Mouse (Mus musculus) frontal cortex, postnatal 14 days (tissue): ENCODE measurements at regions not wholly inside any gene's neighbourhood (a gene's known extent, or its start where the extent isn't known, plus 50 kb on each side); places are given as distances from the start of the nearest gene placed in this dataset.

ENCODE experiments used
- DNase-seq, 2 experiments: peaks; one replicate each; pipeline ENCODE4 v3.0.0; 2022; ENCODE audit warnings: low spot score in 2 of 2

DNA sequence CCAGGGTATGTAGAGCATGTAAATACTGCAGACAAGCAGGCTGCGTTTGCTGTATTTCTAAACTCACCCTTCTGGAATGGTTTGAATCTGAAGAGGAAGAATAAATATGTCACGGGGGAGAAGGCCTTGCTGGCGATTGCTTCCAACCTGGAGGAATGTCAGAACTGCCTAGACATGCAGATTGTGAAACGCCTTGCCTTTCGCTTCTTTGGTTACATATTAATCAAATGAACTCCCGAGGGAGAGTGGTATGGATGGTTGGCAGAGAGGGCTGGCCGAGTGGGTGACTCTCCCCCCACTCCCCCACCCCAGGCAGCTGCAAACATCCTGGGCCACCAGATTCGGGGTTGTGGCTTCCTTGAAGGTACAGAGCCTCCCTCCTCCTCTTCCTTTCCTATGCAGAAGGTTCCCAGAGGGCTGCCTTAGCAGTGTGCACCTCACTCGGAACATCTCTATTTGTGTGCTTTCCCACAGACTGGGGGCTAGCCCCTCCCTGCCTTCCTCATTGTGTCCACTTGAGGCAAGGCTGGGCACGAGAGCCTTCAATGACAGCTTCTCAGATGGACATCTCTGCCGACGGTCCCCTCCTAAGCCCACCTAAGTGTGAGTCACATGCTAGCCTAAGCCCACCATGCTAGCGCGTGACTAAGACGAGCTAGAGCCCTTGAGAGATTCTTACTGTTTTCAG is 93.3 kb downstream of the Zfp281 start:
- no peak for DNase-seq

DNA sequence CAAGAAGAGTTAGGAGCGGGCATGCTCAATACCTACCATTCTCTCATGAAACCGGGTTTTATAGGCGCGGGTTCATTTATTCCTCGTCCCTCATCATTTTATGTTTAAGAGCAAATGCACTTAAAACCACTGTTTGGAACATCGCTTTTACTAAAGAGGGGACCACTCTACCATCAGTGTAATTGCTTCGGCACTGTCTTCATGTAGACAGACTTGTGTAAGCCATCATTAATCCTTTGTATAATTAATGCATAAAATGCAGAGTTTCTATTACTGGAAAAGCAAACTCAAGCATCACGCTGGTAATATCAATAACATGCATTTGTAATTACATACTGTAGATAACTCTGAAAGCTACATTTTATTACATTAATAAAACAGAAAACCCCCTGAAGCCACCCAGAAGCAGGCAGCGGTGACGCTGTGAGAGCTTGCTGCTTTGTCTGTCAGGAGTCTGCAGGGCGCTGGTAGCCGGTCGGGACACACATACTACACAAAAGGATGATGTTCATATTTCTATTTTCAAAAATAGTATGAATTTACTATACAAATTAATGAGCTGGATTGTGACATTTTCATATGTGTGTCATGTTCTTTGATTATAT is 99.2 kb downstream of the Zfp281 start:
- no peak for DNase-seq

DNA sequence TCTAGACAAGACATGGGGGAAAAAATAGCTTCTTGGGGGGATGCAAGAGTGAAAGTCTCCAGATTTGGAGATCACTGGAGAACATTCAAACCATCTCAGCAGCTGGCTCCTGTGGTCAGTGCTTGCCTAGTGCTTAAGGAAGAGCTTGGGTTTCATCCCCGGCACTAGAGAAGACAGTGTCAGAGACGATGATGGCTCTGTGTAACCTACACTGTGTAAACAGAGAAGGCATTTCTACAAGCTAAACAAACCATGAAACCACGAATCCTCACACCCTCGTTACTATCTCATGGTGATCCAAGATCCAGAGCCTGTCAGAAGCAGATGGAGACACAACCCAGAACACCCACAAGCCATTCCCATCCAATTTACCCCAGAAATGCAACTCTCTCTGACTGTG is 100.5 kb downstream of the Zfp281 start:
- DNase-seq = no peak

DNA sequence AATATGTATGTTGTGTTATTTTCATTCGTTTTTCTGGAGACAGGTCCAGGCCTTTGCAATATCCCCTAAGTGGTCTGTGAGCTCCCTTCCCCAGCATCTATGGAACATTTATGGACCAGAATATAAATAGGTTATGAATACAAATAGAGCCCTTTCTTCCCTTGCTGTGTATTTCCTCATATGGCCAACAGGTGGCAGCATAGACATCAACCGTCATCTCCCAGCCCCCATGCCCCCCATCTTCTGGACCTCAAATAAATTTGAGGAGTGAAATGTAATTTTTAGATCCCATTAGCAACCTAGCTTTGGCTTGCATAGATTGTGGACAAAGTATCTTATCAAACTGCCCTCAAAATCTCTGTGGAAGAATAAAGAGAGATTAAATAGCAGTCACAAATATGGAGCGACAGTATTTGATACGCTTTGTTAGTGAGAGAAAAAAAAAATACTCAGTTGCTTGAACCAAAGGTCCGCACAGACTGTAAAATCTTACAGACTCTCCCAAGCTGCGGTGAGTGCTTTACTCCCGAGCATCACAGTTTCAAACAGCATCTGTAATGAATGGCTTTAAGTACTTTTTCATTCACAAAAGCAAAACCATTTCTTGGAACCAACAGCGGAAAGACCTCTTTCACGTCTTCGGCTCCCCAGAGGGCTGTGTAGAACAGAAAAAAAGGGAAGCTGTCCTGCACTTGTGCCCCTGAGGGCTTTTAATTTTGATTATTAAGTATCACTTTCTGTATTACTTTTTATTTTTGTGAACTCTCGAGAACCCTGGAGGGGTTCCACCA is 101.6 kb downstream of the Zfp281 start:
- DNase-seq = no peak

DNA sequence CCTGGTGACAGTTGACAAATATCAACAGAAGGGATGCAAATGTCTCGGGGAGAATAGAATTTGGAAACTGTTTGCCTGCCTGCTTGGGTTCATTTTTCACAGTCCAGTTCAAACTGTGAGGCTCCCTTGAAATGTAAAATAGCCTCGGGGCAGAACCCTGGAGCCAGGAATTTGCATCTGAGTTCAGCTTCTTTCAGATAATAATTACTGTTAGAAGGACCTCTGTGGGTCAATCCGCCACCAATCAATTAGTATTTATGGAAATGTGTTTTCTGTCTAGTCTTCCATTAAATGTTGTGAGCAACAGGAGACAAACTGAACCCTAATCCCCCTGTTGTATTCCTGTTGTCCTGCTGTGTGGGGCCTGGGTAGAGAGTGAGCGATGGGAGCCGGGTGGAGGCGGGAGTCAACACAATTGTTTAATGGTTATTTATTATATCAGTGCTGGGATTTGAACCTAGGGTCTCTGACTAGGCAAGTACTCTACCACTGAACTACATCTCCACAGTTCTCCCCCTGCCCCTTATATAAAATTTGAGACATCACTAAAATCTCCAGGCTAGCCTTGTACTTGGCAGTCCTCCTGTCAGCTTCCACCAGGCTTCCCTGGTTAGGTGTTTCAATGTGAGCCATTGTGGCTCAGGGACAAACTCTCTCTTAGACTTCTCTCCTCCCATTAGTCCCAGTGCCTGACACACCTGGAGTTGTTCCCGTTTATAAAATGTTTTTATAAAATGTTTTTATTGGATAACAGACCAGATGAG is 103.3 kb downstream of the Zfp281 start:
- DNase-seq = no peak

DNA sequence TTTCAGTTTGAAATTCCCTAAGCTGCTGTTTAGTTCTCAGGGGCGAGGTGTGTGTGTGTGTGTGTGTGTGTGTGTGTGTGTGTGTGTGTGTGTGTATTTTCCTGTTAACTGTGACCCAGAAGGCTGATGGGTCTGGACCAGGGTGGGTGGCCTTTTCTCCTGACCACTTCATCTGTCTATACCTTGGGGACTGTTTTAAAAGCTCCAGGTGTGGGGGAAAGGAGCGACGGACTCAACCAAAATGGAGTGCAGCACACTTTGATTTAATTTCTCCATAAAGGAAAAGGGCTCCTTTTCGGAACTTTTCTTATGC is 103.9 kb downstream of the Zfp281 start:
- no peak for DNase-seq

DNA sequence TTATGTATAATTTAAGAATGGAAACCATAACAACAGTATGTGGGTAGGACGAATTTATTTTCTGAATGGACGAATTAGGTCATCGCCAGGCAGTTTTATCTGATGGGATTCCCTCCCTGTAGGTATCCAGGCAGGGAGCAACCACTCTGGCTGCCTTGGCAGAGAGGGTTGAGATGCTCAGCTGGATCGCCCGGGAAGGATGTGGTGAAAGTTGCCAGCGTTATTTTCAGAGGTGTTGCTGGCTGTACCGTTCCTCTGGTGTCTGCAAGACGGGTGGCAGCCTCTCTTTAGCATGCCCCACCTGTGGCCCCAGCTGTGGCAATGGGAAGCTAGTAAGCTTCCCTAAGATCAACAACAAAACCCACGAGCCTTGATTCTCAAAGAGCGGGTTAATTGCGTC is 105.9 kb downstream of the Zfp281 start:
- DNase-seq = peak in 1 of 2 experiments; percentile 40

DNA sequence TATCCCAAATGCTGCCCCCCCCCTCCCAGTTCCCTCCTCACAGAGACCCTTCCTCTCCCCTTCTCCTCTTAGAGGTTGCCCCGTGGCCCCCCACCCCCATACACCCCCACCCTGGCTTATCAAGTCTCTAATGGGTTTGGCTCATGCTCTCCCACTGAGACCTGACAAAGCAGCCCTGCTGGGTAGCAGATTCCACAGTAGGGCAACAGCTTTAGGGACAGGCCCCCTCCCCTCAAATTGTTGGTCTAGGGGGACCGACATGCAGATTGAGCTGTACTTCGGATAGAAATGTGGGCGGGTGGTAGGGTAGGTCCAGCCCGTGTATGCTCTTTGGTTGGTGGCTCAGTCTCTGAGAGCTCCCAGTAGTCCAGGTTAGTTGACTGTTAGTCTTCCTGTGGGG is 113.3 kb downstream of the Zfp281 start:
- no peak for DNase-seq

DNA sequence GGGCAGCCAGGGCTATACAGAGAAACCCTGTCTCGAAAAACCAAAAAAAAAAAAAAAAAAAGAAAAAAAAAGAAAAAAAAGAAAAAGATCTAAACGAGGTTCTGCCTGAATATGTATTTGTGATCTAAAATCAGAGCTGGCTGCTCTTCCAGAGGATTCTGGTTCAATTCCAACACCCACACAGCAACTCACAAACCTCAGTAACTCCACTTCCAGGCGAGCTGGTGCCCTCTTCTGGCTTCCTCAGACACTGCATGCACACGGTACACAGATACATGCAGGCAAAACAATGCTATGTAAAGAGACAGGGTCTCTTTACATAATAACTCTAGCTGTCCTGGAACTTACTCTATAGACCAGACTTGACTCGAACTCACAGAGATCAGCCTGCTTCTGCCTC is 114.8 kb downstream of the Zfp281 start:
- peak; percentile 70 to 77 for DNase-seq

DNA sequence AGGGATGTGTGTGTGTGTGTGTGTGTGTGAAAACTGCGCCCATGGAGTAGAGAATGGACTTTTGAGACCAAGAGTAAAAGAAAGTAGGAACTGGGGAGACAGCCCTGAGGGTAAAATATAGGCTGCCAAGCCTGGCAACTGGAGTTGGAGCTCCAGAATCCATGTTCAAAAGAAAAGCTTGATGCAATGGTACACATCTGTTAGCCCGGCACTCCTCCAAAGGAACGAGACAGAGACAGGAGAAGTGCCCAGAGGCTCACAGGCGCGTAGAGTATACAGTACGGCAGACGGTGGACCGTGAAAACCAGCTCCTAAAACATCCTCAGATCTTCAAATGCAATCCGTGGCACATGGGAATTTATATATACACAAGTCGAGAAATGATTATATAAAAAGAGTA is 116.4 kb downstream of the Zfp281 start:
- no peak for DNase-seq

DNA sequence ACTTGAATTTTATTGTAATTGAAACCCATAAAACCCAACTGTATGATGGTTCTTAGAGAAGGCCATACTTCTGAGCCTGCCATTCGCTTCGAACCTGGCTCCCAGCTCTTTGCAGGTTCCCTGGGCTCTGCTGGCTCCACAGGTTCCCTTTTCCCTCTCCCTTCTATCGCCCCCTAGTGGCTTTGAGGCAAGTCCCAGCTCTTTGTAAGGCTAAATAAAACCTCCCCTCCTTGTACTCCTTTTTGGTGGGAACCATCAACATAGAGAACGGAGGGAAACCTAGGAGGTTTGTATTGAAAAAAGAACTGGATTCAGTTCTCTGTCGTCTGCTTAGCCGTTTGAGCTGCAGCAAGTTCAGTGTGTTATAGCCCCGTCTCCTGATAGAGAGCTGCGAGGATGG is 124.5 kb downstream of the Zfp281 start:
- no peak for DNase-seq

DNA sequence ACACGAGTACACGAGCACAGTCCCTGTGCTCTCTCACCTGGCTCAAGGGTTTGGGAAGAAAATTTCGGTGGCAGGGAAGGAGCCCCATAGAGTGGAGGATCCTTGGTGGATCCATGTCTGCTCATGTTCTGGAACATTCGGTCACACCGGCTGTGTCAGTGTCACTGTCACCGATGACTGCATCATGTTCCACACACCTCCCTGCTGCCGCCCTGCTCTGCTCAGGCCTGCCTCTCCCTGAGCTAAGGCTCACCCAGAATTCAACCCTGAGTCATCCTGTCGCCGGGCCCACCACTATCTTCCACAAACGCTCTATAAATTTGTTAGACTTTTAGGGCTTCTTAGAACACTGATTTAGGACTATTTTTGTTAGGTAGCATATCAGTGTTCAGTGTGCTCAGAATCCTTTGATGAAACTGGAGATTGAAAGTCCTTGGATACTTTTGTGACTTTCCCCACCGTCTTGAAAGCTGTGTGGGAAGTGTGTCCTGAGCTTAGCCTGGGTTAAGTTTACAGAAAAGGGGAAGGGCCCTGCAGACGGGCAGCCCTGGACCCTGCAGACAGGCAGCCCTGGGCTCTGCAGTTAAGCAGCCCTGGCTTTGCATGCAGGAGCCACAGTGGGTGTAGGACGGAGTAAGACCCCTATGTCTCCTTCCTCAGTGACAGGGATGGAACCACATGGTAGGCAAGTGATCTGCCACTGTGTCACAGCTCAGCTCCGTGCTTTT is 126.9 kb downstream of the Zfp281 start:
- DNase-seq = no peak

DNA sequence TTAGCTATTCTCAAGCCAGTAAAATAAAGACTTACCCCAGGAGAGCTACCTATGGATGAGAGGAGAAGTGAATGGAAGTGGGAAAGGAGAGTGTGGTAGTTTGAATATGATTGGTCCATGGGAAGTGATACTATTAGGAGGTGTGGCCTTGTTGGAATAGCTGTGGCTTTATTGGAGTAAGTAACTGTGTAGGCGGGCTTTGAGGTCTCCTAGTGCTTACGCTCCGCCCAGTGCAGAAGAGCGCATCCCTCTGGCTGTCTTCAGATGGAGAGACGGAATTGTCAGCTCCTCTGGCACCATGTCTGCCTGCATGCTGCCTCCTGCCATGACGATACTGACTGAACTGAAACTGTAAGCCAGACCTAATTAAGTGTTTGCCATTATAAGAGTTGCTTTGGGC is 129.6 kb downstream of the Zfp281 start:
- no peak for DNase-seq

DNA sequence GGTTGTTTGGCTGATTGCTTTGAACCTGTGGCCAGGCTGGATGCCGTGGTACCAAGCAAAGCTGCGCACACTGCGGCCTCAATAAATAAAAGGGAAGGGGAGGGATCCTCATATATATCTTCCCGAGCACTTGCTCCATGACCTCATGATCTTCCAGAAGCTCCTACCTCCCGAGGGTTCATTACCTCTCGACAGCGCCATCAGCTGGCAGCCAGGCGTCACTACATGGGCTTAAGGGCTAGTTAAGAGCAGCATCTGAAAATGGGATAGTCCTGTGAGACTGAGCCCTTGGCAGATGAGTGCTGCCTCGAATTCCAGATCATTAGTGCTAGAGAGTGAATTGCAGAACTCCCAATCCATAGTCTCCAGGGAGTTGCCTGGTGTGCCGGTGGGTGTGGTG is 134.0 kb downstream of the Zfp281 start:
- no peak for DNase-seq

DNA sequence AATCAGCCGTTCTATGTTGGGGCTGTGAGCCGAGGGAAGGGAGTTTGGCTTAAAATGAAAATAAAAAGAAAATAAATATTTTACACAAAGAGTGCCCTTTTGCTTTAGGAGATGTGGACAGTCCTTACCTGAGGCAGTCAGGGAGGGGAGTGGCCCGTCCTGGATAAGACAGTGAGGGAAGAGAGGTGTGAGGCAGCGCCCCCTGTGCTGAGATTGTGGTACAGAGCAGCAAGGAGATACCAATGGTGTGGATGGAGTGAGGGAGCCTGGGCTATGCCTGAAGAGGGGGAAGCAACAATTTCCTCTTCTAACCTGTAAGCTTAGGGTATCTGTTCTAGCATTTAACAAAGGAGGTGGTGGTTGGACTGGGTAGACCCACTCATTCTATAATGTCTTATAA is 134.5 kb downstream of the Zfp281 start:
- no peak for DNase-seq

DNA sequence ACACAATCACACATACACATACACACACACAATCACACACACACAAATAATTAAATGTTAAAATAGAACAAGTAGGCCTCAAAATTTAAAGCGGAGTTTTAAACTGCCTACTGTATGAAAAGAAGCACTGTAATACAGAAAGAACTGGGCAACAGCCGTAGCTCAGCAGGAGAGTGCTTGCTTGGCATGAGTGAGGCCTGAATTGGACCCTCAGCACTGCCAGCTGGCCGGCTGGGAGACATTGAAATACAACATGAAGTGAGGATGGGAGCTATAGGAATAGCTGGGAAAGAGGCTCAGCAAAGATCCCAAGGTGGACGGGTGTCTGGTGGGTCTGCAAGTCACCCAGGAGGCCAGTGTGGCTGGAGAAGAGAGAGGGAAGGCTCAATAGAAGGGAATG is 136.8 kb downstream of the Zfp281 start:
- no peak for DNase-seq

DNA sequence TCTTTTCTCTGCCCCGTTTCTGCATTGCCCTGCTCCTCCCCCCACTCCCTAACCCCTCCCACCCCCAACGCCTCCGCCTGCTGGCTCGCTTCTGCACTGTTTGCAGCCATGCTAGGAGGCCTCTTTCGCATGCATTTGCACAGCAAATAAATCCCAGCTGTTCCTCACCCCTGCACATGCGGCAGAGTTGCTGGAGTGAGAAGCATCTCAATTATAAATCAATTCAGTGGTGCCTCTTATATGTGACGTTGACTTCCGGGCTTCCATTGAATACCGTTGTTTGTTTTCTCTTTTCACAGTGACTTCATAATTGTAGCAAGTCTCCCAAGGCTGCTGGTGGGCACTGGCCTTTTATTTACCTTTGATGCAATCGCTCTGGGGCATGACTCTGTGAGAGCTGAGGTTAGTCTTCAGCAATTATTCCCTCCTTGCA is 144.3 kb downstream of the Zfp281 start:
- DNase-seq = no peak

DNA sequence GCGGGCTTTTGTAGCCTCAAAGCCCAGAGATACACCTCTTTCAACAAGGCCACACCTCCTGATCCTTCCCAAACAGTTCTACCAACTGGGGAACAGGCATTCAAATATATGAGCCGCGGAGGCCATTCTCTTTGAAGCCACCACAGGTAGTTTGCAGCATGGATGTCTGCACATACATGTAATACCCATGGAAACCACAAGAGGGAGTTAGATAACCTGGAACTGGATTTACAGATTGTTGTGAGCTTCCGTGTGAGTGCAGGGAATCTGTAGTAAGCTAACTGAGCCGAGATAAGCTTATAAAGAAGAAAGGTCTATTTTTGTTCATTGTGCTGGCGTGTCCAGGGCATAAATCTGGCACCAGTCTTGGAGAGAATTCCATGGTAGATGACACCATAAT is 149.0 kb downstream of the Zfp281 start:
- no peak for DNase-seq

DNA sequence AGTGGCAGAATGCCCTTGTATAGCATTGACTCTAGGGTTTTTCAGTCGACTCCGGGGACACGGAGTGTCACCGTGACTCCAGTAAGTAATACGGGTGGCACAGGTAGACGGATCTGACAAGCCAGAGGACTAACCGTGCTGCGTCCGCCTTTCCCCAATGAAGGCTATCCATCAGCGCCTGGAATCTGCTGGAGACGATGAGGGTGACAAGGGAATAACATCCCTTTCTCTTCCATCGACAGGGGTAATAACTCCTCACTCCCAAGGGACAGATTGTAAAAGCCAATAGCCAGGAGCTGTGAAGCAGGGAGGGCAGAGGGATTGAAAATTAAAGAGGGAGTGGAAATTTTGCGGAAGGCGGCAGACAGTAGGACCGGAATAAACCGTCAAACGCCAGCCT is 151.5 kb downstream of the Zfp281 start:
- DNase-seq = no peak

DNA sequence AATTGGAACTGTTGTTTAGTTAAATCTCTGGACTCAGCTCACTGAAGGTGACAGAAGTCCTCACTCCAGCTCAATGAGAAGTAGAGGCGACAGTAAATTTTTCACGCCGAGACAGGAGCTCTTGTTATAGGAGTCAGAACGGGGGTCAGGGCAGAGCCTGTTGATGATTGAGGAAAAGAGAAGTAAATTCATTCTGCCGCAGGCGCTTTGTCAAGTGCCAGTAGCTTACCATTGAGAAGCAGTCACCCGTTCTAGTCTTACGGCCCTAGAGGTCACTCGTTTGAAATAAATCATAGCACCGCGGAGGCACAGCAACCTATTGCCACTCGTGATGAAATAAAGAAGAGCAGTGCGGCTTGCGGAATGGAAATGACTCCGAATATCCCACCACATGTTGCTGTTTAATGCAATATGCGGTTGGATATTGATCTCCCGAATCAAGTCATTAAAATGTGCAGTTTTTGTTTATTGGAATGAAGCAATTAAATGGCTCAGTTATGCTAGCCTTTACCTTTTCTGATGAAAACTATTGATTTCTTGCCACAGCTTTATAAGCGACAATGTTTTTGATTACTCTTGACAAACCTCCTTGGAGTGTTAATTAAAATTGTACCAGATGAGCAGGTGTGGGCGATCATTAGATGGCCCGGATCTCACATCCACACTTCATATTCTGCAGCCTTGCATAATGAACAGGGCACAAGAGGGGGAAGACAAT is 152.7 kb downstream of the Zfp281 start:
- no peak for DNase-seq

DNA sequence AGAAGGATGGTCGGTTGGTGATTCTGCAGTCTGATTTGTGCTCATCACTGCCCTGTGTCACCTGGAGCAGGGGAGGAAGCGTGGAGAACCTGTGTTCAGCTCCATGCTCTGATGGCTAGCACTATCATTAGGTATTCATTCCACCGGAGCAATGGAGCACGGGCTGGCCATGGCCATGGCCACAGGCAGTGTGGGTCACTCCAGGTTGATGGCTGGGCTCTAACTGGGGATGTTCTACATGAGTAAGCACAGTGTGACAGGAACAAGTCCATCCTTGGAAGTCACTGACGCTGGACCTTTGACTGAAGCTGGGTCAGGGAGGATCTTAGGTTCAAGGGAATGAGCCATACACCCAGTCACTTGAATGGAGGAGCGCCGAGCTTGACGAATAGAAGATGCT is 154.7 kb downstream of the Zfp281 start:
- no peak for DNase-seq
